Comparison of ENCODE assay signal across 27 mouse cellular contexts in the genomic region with DNA sequence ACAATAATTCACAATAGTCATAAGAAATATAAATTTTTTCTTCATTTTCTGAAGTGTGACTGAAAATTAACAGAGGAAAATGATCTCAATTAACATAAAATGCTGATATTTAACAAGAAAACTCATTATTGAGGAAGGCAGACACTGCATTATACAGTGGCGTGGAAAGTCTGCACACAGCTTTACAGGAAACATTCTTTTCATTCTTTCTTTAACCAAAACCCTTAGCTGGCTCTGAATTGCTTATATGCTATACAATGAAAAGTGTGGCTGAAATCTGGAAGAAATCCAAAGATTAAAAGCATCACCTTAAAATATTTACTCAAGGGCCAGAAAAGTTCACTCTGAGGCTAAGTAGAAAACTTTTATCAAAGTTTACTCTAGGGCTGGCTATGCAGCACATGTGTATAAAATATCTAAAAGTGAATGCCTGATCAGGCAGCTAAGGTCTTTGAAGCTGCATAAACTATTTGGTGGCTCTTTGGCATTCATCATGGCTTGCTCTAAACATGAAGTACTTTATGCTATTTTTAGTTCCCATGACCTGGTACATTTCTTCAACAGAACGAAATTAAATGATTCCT. TPM values are rescaled to one million over a fixed set of nuclear protein-coding genes. Genes with fewer than 3 reads are reported as not detected.
DNase-seq lines count a peak whose midpoint lies in the region; ATAC-seq and TF ChIP-seq lines count a peak whose summit lies in the region.
"Had no signal": no experiment of that assay in that cellular context is flagged by ENCODE, and none has a peak within 500 bp of the region (broad histone marks: within the 10 kb centered on the region; RNA-seq: fewer than 3 reads in every experiment).

No protein-coding gene starts in this region.

- intact Hi-C loops in heart, postnatal 25 days (cut with DNase I), result no loop called here

- no peaks in the 10 kb centered on the region for H3K9me3 ChIP-seq in intestine, embryonic 14.5 days (ENCODE audit: control insufficient read depth, low read length)
- no peaks in the 10 kb centered on the region for H3K9me3 ChIP-seq in intestine, postnatal 0 days (ENCODE audit: control insufficient read depth)
- H3K9me3 ChIP-seq in lung, embryonic 16.5 days (ENCODE audit: control insufficient read depth, low read length), result no peaks in the 10 kb centered on the region
- no peaks in the 10 kb centered on the region for H3K9me3 ChIP-seq in stomach, embryonic 15.5 days
- no peaks in the 10 kb centered on the region for H3K9me3 ChIP-seq in midbrain, embryonic 16.5 days (replicated peaks; ENCODE audit: control insufficient read depth, low read length, poor library complexity, severe bottlenecking)
- H3K9me3 ChIP-seq: forebrain, embryonic 13.5 days; heart, embryonic 12.5 days; neural tube, embryonic 12.5 days had no signal

- H3K36me3 ChIP-seq in intestine, embryonic 14.5 days (ENCODE audit: control insufficient read depth, insufficient read depth, low read length), result no peaks in the 10 kb centered on the region
- no peaks in the 10 kb centered on the region for H3K36me3 ChIP-seq in intestine, postnatal 0 days (ENCODE audit: control insufficient read depth, insufficient read depth)
- no peaks in the 10 kb centered on the region for H3K36me3 ChIP-seq in lung, embryonic 16.5 days (ENCODE audit: control insufficient read depth, insufficient read depth, low read length)
- H3K36me3 ChIP-seq in stomach, embryonic 15.5 days, result no peaks in the 10 kb centered on the region
- no peaks in the 10 kb centered on the region for H3K36me3 ChIP-seq in midbrain, embryonic 16.5 days (ENCODE audit: control insufficient read depth, insufficient read depth, low read length)
- H3K36me3 ChIP-seq: G1E; heart, embryonic 12.5 days; neural tube, embryonic 12.5 days had no signal

- WGBS in intestine, embryonic 14.5 days, result 23% methylated on average over 2 of the region's 2 CpGs
- WGBS in intestine, postnatal 0 days, result 51% methylated on average over 2 of the region's 2 CpGs
- WGBS in lung, embryonic 16.5 days, result 10% methylated on average over 2 of the region's 2 CpGs
- WGBS in stomach, embryonic 15.5 days, result 21% methylated on average over 2 of the region's 2 CpGs
- 55% methylated on average over 2 of the region's 2 CpGs for WGBS in midbrain, embryonic 16.5 days

- no peak for TF ChIP-seq CTCF in intestine, postnatal 0 days (IDR thresholded peaks at IDR 0.05; ENCODE audit: low read depth)

- ATAC-seq in intestine, embryonic 14.5 days (replicated peaks; ENCODE audit: low FRiP score, low TSS enrichment, low read depth), result 0 out of 2 replicates have a peak, but pooled peaks have one; percentile 50
- no peak for ATAC-seq in intestine, postnatal 0 days
- peak; percentile 82 for ATAC-seq in lung, embryonic 16.5 days (ENCODE audit: low read depth)
- ATAC-seq in stomach, embryonic 15.5 days (ENCODE audit: insufficient read depth, low FRiP score, low read depth), result peak; percentile 63; the same call in 1 of the 2 replicates
- no peak for ATAC-seq in midbrain, embryonic 16.5 days
- ATAC-seq: forebrain, embryonic 13.5 days; hindbrain, embryonic 16.5 days had no signal

- H3K27ac ChIP-seq in intestine, embryonic 14.5 days (ENCODE audit: low read depth), result no peak overlapping the region
- H3K27ac ChIP-seq in intestine, postnatal 0 days (ENCODE audit: low read depth, low read length), result no peak overlapping the region
- peak overlapping the region; percentile 31; the same call in 1 of the 2 replicates for H3K27ac ChIP-seq in lung, embryonic 16.5 days (ENCODE audit: low read length)
- H3K27ac ChIP-seq in stomach, embryonic 15.5 days, result no peak overlapping the region
- no peak overlapping the region for H3K27ac ChIP-seq in midbrain, embryonic 16.5 days (ENCODE audit: low read length)
- H3K27ac ChIP-seq: forebrain, embryonic 13.5 days; liver, embryonic 14.5 days; neural tube, embryonic 12.5 days had no signal

- H3K9ac ChIP-seq in intestine, embryonic 14.5 days (ENCODE audit: low read length), result no peak overlapping the region
- no peak overlapping the region for H3K9ac ChIP-seq in intestine, postnatal 0 days (ENCODE audit: low read depth, low read length)
- no peak overlapping the region for H3K9ac ChIP-seq in lung, embryonic 16.5 days (ENCODE audit: low read length)
- no peak overlapping the region for H3K9ac ChIP-seq in stomach, embryonic 15.5 days
- H3K9ac ChIP-seq in midbrain, embryonic 16.5 days (ENCODE audit: low read depth, low read length), result no peak overlapping the region
- H3K9ac ChIP-seq: forebrain, embryonic 13.5 days; heart, embryonic 12.5 days; liver, embryonic 14.5 days; neural tube, embryonic 12.5 days had no signal

- DNase-seq in heart, adult 11 months, result peak; percentile 55
- no peak for DNase-seq in heart, postnatal 25 days (ENCODE audit: low spot score)
- no peak for DNase-seq in intestine, embryonic 14.5 days (ENCODE audit: low spot score)
- no peak for DNase-seq in lung, postnatal 4 days
- DNase-seq: adrenal gland, adult 8-10 months; cerebellum, adult 2 months; cerebellum, postnatal 14 days; gastrocnemius, postnatal 10 days; kidney, adult 11 months; kidney, postnatal 25 days; liver; lung, postnatal 10 days; right cerebral cortex, adult 18-20 months; spleen, adult 18-20 months had no signal

- no peak overlapping the region for H3K4me2 ChIP-seq in intestine, embryonic 14.5 days (ENCODE audit: low read length)
- H3K4me2 ChIP-seq in intestine, postnatal 0 days (replicated peaks; ENCODE audit: low read depth), result no peak overlapping the region
- no peak overlapping the region for H3K4me2 ChIP-seq in lung, embryonic 16.5 days (ENCODE audit: low read depth, low read length)
- H3K4me2 ChIP-seq in stomach, embryonic 15.5 days, result no peak overlapping the region
- no peak overlapping the region for H3K4me2 ChIP-seq in midbrain, embryonic 16.5 days (ENCODE audit: low read length)
- H3K4me2 ChIP-seq: forebrain, embryonic 13.5 days; heart, embryonic 12.5 days; midbrain, embryonic 11.5 days; neural tube, embryonic 12.5 days had no signal

- H3K4me1 ChIP-seq in intestine, embryonic 14.5 days (replicated peaks; ENCODE audit: control insufficient read depth, insufficient read depth, low read length), result peaks cover 8% of the 10 kb centered on the region; the same call in 1 of the 2 replicates
- no peaks in the 10 kb centered on the region for H3K4me1 ChIP-seq in intestine, postnatal 0 days (replicated peaks; ENCODE audit: control insufficient read depth, insufficient read depth, low read length)
- peaks cover 16% of the 10 kb centered on the region for H3K4me1 ChIP-seq in lung, embryonic 16.5 days (replicated peaks; ENCODE audit: control insufficient read depth, insufficient read depth, low read length)
- H3K4me1 ChIP-seq in stomach, embryonic 15.5 days, result no peaks in the 10 kb centered on the region
- no peaks in the 10 kb centered on the region for H3K4me1 ChIP-seq in midbrain, embryonic 16.5 days (ENCODE audit: control insufficient read depth, insufficient read depth, low read length)
- H3K4me1 ChIP-seq: forebrain, embryonic 13.5 days; heart, embryonic 12.5 days; neural tube, embryonic 12.5 days had no signal

- H3K4me3 ChIP-seq in intestine, embryonic 14.5 days (ENCODE audit: low read depth, low read length), result no peak overlapping the region
- H3K4me3 ChIP-seq in intestine, postnatal 0 days (ENCODE audit: low read depth, low read length), result no peak overlapping the region
- no peak overlapping the region for H3K4me3 ChIP-seq in lung, embryonic 16.5 days (ENCODE audit: low read length)
- H3K4me3 ChIP-seq in stomach, embryonic 15.5 days (replicated peaks), result no peak overlapping the region
- no peak overlapping the region for H3K4me3 ChIP-seq in midbrain, embryonic 16.5 days (ENCODE audit: low read depth, low read length)
- H3K4me3 ChIP-seq: forebrain, embryonic 13.5 days; heart, embryonic 12.5 days; myocyte; neural tube, embryonic 12.5 days had no signal

- H3K27me3 ChIP-seq in intestine, embryonic 14.5 days (replicated peaks; ENCODE audit: control insufficient read depth, insufficient read depth, low read length), result no peaks in the 10 kb centered on the region
- no peaks in the 10 kb centered on the region for H3K27me3 ChIP-seq in intestine, postnatal 0 days (replicated peaks; ENCODE audit: control insufficient read depth, insufficient read depth, low read length)
- no peaks in the 10 kb centered on the region for H3K27me3 ChIP-seq in lung, embryonic 16.5 days (ENCODE audit: control insufficient read depth, insufficient read depth, low read depth, low read length)
- H3K27me3 ChIP-seq in stomach, embryonic 15.5 days (replicated peaks), result no peaks in the 10 kb centered on the region
- H3K27me3 ChIP-seq in midbrain, embryonic 16.5 days (ENCODE audit: control insufficient read depth, insufficient read depth, low read depth, low read length), result no peaks in the 10 kb centered on the region
- H3K27me3 ChIP-seq: forebrain, embryonic 13.5 days; heart, embryonic 12.5 days; neural tube, embryonic 12.5 days had no signal

RNA-seq across cellular contexts. Expression of a gene that starts 9.5 kb away (rescaled TPM):
- total RNA-seq in heart, postnatal 25 days (2021), result 1 to 10 TPM; 2.0 to 2.6 TPM
- 7.8 and 8.6 TPM in 2 replicates for polyA plus RNA-seq in intestine, embryonic 14.5 days (2014; fragmentation: Nextera tagmentation; extraction: Ambion mirVana)
- 2.2 and 3.3 TPM in 2 replicates for polyA plus RNA-seq in intestine, postnatal 0 days (2015; fragmentation: Nextera tagmentation; extraction: Ambion mirVana)
- polyA plus RNA-seq in lung, embryonic 16.5 days (2015; fragmentation: Nextera tagmentation; extraction: Ambion mirVana), result 9.6 and 11.1 TPM in 2 replicates
- polyA plus RNA-seq in stomach, embryonic 15.5 days (2015; fragmentation: Nextera tagmentation; extraction: Ambion mirVana), result 6.3 and 6.9 TPM in 2 replicates
- 146 and 148 TPM in 2 replicates for polyA plus RNA-seq in midbrain, embryonic 16.5 days (2015; fragmentation: Nextera tagmentation; extraction: Ambion mirVana)
- total RNA-seq: megakaryocyte, adult 5-6 weeks had no signal
- polyA plus RNA-seq: G1E had no signal

Comparison
In these comparisons a context has a peak if more than half of its experiments do, and no peak if none do; other contexts are left out.
1. ATAC-seq: peak in intestine, embryonic 14.5 days (single experiment), lung, embryonic 16.5 days (single experiment) and stomach, embryonic 15.5 days (single experiment); none in intestine, postnatal 0 days (single experiment) and midbrain, embryonic 16.5 days (single experiment).
2. RNA of a gene that starts 9.5 kb away (polyA plus RNA-seq): 146 to 148 TPM in midbrain, embryonic 16.5 days; 9.6 to 11.1 TPM in lung, embryonic 16.5 days, 7.8 to 8.6 TPM in intestine, embryonic 14.5 days, 6.3 to 6.9 TPM in stomach, embryonic 15.5 days and 2.2 to 3.3 TPM in intestine, postnatal 0 days; every median in the first group is over 10 times any median in the second.